Mouse (Mus musculus): Measurements from ENCODE around the gene Kif26b. TPM values are rescaled to one million over a fixed set of nuclear protein-coding genes. Genes with fewer than 3 reads are reported as not detected.

Gene Kif26b
- polyA plus RNA-seq, 1 experiment, result 15.6 TPM

DNA sequence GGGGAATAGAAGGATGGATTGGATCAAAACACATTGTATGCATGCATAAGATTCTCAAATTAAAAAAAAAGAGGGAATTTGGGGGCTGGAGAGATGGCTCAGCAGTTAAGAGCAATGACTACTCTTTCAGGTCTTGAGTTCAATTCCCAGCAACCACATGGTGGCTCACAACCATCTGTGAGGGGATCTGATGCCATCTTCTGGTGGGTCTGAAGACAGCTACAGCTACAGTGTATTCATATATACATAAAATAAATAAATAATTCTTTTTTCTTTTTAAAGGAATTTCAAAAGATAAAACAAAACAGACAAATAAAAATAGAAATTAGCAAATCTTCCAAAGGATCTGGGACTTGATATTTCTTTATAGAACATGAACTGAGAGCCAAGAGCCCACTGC, 451.3 kb downstream of the Kif26b start:
- Histone ChIP-seq H3K27ac (ENCODE audit: insufficient read depth, low read length) (no peak overlapping the region), H3K4me3 (replicated peaks; ENCODE audit: insufficient read depth, low read depth, low read length) (no peak overlapping the region), H3K27me3 (ENCODE audit: control insufficient read depth, insufficient read depth, low read length) (no peaks in the 10 kb centered on the region), H3K4me1 (ENCODE audit: control insufficient read depth, insufficient read depth, low read length) (peaks cover 5% of the 10 kb centered on the region; the same call in 1 of the 2 replicates)
- TF ChIP-seq POLR2A (IDR thresholded peaks at IDR 0.05; ENCODE audit: borderline replicate concordance, insufficient read depth, low read length) (no peak), CTCF (IDR thresholded peaks at IDR 0.05; ENCODE audit: borderline replicate concordance, insufficient read depth, low read depth, low read length) (no peak)
- no peak for DNase-seq

DNA sequence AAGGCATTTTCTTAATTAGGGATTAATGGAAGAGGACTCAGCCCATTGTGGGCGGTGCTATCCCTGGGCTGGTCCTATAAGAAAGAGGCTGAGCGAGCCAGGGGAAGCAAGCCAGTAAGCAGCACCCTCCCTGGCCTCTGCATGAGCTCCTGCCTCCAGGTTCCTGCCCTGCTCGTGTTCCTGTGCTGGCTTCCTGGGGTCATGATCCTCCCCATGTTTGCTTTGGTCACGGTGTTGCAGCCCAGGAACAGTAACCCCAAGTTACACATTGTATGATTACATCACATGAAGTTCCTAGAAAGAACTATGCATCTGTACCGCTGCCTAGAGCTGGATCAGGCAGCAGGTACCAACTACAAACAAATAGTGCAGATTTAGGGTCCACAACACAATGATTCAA, 452.7 kb downstream of the Kif26b start:
- Histone ChIP-seq H3K4me3 (replicated peaks; ENCODE audit: insufficient read depth, low read depth, low read length) (no peak overlapping the region), H3K27ac (ENCODE audit: insufficient read depth, low read length) (no peak overlapping the region), H3K4me1 (ENCODE audit: control insufficient read depth, insufficient read depth, low read length) (peaks cover 5% of the 10 kb centered on the region; the same call in 1 of the 2 replicates), H3K27me3 (ENCODE audit: control insufficient read depth, insufficient read depth, low read length) (no peaks in the 10 kb centered on the region)
- 88% methylated on average over 5 of the region's 5 CpGs for WGBS
- DNase-seq, result no peak
- no peak for TF ChIP-seq POLR2A (IDR thresholded peaks at IDR 0.05; ENCODE audit: borderline replicate concordance, insufficient read depth, low read length)
- TF ChIP-seq CTCF (IDR thresholded peaks at IDR 0.05; ENCODE audit: borderline replicate concordance, insufficient read depth, low read depth, low read length), result no peak

DNA sequence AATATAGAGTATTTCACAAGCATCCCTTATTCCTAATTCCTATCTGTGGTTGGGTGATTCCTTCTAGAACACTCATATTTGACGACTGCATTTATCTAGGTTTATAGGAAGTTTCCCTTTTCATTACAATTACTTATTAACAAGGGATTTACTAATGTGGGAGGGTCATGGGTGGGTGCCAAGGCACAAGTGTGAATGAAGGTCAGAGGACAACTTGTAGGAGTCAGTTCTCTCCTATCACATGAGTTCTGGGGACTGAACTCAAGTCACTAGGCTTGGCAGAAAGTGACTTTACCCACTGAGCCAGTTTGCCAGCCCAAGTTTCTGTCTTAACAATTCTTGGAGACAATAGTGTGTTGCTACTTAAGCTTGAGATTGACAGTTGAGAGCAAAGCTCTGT, 459.3 kb downstream of the Kif26b start:
- Histone ChIP-seq H3K27ac (ENCODE audit: insufficient read depth, low read length) (no peak overlapping the region), H3K27me3 (ENCODE audit: control insufficient read depth, insufficient read depth, low read length) (no peaks in the 10 kb centered on the region), H3K4me1 (ENCODE audit: control insufficient read depth, insufficient read depth, low read length) (peaks cover 26% of the 10 kb centered on the region), H3K4me3 (replicated peaks; ENCODE audit: insufficient read depth, low read depth, low read length) (no peak overlapping the region)
- DNase-seq, result no peak
- 89% methylated on average over 1 of the region's 1 CpGs for WGBS
- TF ChIP-seq CTCF (IDR thresholded peaks at IDR 0.05; ENCODE audit: borderline replicate concordance, insufficient read depth, low read depth, low read length) (no peak), POLR2A (IDR thresholded peaks at IDR 0.05; ENCODE audit: borderline replicate concordance, insufficient read depth, low read length) (no peak)

Other genes starting within 250 kb of the Kif26b start
- 97.7 and 99.4 TPM in 2 replicates for gene Cox20, start 210.0 kb upstream of the Kif26b start, polyA plus RNA-seq (2012; rRNA removed)
- gene Hnrnpu, start 191.3 kb upstream of the Kif26b start, polyA plus RNA-seq (2012; rRNA removed), result 365 and 383 TPM in 2 replicates
- 9.6 and 12.9 TPM in 2 replicates for gene Efcab2, start 123.0 kb upstream of the Kif26b start, polyA plus RNA-seq (2012; rRNA removed)

All from cerebellum, adult 2 months (tissue).